Mouse (Mus musculus) ovary, postnatal 10 days (tissue): ENCODE measurements at regions not wholly inside any gene's neighbourhood (a gene's known extent, or its start where the extent isn't known, plus 50 kb on each side); places are given as distances from the start of the nearest gene placed in this dataset.

ENCODE experiments used
- DNase-seq: peaks from one replicate; pipeline ENCODE4 v3.0.0; 2022; ENCODE audit warnings: low spot score

DNA sequence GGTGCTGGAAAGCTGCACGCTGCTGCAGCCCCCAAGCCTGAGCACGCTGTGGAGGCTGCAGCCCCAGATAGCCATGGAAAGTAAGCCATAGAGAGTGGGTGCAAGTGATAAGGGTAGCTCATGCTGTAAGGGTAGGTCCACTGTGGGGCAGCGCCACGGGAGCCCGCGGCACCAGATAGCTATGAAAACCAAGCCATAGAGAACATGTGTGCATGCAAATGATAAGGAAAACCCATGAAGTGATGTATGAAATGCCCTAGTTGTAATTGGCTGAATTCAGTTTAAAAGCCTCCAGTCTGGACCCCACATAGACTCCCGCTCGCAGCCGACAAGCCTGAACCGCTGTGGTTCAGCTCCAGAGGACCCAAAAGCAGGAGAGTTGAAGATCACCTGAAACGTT, 58.8 kb upstream of the L3mbtl3 start:
- no peak for DNase-seq

DNA sequence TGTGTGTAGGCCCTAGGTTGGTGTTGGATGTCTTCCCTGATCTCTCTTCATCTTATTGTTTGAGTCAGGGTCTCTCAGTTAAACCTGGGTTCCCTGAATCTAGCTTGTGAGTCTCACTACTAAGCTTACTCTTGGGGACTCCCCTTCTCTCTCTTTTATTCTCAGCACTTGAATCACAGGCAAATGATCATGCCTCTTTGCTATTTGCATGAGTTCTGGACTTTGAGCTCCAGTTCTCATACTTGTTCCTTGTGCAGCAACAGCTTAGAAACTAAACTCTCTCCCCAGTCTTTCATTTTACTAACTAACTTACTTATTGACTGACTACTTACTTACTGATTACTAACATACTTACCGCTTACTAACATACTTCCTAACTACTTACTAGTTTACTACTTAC, 64.9 kb upstream of the L3mbtl3 start:
- DNase-seq = no peak

DNA sequence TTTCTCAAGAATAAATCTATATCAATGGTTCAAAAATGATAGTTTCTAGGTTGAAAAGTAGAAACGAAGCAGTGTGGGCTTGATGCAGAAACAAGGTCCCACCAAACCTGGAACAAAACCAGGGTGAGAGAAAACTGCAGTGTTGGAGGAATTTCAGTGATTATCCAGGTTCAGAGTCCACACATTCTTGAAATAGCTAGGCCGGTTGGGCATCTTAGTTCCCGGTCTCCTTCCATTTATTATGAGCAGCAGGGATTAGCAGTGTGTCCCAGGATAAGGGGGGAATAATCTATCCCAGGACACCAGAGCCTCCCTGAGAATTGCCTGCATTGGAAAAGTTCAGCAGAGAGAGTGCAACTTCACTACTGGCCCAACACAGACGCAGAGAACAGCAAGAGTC, 108.5 kb upstream of the L3mbtl3 start:
- DNase-seq = no peak

DNA sequence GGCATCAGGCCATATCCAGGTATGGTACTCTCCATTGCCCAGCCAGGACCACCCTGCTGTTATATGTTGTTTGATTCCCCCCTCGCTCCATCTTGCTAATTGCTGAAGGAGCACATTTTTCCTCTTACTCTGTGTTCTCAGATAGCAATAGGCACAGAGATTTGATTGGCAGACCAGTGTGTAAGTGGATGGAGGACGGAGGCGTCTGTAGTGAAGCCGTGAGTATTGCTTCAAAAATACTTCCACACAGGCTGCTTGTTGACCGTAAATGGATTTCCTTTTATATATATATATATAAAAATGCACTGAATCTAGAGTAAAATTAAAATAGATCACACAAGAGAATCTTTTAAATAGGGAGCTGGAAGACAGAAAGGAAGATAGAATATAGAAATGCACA, 115.6 kb upstream of the L3mbtl3 start:
- DNase-seq = no peak

DNA sequence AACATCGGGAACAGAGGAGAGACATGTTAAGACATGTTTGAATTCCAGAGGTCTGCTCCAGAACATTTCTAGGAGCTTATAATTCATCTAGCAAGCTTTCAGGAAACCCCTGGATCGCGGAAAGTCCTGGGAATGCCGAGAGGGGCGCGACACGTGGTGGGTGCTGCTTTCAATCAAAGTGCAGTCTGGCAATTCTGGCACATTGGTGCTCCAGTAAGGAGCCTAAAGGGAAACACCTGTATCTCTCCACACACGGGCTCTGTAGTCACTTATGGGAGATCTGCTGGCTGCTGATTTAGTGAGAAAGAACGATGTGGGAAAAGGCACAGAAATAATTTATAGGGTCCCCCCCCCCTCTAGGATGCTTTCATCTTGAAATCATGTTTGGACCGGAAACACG, 116.4 kb upstream of the L3mbtl3 start:
- DNase-seq = no peak

DNA sequence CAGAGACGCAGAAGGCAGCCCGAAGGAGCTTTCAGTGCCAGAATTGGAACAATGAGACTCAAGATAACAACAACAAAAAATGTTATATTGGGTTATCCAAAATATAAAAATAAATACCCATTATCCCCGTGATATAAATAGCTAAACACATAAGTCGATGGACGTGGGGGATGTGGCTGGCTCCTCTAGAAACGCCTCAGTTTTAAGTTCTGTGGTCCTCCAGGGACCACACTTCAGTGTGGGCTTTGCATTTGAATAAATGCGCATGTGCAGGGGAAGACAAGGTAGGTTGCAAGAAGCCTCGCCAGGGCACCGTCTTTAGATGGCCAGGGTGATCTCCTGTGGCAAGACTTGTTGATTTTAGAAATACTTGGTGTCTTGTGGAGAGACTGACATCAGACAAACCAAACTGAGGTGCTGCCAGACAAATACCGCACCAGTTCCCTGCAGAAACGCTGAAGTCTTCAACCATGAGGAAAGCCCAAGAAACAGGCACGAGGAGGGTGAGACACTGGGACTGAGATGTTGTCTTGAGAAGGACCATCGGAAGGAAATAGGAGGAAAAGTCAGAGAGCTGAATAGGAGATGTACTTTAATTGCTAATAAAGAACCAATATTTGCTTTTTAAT, 117.2 kb upstream of the L3mbtl3 start:
- no peak for DNase-seq

DNA sequence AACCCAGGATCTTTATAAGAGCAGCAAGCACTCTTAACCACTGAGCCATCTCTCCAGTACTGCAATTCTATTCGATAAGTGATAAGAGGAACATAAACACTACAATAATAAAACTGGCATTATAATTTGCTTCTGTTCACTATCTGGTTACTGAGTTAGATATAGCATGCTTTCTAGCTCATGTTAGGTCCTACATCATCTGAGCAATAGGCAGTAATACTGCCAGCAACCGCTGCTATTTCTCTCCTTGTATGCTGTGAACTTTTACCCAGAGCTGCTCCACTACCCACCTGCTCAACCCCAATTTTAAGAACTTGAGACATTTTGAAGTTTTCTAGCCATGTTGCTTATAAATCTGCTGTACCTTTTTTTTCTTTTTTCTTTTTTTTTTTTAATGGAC, 118.0 kb upstream of the L3mbtl3 start:
- DNase-seq = no peak

DNA sequence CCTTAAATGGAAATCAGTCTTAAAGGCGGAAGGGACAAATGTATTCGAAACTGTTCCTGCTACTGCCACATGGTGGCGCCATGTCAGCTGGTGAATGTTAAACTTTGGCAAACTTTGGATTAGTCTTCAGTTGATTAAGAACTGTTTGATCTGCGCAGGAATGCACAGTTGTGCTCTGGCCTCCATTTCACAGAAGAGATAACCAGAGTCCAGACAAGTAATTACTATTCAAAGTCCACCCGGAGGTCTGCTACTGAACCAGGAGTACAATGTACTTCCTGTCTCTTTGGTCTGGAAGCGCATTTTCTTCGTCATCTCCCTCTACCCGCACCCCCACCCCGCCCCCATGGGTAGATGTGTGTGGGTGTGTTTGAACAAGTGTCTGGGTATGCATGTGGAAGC, 118.6 kb upstream of the L3mbtl3 start:
- DNase-seq = no peak

DNA sequence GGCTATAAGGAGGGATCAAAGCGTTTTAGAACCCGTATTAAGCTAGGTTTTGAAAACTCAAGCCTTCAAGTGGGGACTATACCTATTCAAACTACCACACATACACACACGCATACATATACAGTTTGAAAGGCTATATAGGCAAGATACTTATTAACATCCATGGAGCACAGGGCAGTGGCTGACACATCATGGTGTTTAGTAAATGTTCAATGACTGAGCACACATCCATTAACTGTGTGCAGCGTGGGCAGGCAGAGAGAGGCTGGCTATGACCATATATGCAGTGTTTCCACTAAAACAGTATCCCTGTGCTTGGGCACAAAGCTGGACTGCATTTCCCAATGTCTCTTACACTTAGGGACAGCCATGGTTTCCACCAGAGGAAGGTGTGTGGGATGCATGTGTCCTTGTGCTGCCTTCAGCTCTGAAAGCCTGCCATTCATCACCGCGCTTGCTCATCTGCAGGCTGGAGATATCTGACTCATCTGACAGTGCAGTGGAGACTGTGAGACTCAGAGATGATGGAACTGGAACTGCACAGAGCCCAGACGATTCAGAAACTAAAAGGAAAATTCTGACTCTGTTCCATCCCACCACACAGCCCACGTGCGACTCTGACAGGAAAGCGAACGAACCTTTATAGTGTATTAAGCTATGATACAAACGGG, 124.6 kb upstream of the L3mbtl3 start:
- no peak for DNase-seq

DNA sequence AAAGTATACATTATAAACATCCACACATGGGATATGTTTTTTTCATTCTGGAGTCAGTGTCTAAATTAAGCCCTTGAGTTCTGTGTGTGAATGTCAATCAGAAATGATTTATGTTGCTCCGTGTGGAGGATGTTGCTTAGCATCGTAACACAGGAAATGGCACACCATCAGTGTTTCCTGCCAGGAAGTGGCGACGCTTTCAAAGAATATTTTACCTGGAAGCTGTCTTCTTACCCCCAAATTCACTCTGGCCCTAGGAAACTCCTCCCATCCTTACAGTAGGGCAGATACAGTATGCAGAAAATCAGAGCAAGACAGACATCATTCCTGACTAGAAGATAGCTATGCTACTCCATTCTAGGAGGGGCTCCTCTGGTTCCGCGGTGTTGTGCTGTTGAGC, 145.1 kb upstream of the L3mbtl3 start:
- no peak for DNase-seq

DNA sequence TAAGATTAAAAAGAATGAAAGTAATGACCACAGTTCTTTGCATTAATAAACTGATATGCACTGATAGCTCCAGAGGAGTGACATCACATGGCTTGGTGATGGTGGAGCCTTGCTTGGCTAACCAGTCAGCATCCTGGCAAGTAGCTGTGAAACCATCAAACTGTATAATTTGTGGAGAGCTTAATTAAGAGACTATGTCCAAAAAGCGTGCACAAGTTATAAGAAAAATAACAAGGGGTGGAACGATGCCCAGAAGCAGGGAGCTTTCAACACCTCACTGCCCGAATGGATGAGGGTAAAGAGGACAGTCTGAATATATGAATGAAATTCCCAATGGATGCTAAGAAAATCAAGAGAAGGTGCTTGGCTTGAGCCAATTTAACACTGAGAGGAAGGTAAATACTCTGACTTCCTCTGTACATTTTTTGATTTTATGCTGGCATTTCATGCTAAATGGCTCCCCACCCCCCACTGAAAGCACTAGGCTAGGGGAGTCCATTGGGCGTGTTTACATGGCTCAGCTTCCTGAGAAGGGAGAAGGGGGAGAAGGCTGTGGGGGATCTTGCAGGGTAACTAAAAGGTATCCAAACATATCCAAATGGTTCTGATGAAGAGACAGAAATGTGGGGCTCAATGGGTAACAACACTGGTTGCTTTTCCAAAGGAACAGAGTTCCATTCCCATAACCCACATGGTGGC, 150.2 kb upstream of the L3mbtl3 start:
- no peak for DNase-seq

DNA sequence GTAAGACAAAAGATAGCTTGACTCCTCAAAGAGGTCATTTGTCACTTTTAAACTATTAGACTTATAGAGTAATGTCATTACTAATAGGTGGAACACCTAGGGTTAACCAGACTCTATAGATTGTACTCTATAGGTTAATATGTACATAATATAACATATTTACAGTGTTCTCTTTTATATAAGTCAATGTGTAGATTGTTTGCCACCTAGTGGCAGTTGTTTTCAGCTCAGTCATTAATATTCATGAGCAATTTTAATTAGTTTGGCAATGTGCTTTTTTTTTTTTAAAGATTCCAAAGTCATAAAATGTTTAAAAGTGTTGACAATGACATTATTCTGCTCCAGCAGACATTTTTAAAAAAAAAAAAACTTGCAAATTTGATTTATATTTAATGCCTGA, 164.4 kb upstream of the L3mbtl3 start:
- no peak for DNase-seq

DNA sequence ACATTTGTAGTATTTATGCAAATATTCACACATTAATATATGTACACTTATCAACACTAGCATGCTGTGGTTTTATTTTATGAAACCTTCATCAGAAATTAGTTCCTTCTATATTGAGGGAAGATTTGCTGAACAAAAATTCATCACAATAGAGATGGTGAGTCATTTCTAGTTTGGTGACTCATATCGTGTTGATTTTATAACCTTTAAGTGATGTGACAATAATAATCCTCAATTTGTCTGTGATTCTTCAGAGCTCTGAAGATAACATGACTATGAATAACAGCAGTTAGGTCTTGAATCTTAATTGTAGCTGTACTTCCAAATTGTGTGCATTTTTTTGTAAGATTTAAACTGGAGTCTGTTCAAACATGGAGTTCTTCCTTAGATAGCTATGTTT, 168.3 kb upstream of the L3mbtl3 start:
- DNase-seq = no peak

DNA sequence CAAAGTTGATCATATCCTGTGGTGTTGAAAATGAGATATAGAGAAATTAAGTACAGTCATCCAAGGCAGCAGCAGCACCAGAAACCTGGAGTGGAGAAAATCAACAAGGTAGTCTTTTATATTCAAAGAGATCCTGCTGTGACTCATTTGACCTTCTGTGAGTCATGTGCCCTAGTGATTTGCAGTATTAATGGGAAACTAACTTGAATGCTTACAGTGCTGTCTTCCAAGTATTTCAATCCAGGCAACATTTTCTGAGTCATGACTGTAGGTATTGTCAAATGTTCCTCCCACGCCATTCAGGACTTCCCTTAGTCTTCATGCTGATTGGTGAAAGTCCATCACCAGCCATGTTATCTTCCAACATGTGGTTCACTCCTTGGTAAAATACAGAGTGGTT, 169.0 kb upstream of the L3mbtl3 start:
- no peak for DNase-seq

DNA sequence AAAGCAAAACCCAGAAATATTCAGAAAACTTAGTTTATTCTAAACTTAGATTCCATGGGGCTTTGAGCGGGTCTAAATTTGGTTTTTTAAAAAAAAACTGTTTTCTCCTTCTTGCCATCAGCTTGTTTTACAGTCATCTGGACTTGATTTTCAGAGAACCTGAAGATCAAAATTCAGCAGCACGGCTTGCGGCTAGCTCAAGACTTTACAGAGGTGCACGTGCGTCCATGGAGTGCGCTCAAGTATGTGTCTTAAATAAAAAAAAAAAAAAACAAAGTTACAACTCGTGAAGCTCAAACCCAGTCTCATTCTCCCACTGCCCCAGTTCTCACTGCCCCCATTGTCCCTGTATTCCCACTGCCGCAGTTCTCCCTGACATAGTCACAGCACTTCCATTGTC, 180.5 kb upstream of the L3mbtl3 start:
- DNase-seq = no peak

DNA sequence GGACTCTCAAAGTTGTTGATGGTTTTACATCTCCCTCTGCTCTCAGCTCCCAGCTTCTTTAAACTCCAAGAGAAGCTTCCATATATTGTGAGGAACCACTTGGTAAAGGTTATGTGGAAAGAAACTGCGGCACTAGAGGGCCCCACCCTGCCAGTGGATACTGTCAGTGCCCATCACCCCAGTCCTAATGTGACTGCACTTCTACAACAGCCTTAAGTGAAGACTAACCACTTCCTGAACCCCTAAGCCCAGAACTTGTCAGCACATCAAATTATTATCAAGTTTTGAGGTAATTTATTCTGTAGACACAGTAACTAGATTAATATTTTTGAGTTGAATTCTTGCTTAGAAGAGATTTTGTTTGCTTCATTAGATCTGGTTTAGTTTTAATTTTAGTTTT, 182.3 kb upstream of the L3mbtl3 start:
- no peak for DNase-seq

DNA sequence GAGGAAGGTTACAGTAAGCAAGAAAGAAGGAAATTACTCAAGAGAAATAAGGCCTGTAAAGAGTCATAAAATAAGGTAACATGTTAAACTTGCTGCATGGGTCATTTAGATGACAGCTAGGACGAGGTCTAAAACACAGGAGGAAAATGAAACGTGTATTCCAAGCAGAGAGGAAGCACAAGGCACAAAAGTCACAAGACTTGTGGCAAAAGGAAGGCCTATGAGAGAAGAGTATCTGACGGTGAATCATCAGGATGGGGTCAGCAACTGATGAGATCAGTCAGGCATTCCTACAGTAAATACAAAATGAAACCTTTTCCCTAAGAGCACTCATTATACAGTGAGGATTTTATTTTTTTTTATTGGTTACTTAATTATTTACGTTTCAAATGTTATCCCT, 183.6 kb upstream of the L3mbtl3 start:
- no peak for DNase-seq

DNA sequence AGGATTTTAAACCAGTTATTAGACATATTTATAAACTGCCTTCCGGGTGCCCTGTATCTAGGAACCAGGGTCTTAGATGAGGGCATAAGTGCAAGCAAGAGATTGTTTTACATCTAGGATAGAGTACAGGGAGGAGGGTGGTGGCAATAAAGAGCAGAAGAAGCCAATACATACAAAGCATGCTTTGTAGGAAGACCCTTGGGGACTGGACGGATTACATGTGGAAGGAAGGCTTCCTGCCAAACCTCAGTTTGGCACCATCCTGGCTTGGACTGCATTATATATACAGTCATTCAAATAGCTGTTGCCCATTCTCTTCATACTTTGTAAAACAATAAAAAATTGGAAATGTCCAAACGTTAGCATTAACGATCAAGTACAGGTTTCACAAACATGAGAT, 184.7 kb upstream of the L3mbtl3 start:
- DNase-seq = no peak

DNA sequence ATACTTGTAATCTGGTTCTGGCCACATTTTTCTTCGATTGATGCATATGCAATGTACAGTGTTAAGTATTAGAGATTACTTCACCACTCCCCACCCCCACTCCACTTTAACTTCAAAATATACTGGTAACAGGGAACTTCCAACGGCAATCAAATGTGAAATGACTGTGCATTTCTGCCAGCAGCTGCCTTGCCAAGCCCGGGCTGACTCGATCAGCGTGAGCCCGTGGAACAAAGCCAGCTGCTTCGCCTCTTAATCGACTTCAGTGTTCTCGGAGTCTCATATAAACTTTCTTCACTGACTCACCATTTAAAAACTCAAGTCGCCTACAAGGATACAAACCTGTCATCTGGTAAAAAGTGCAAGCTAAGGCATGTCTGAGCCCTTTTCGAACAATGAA, 188.7 kb upstream of the L3mbtl3 start:
- DNase-seq = peak; percentile 15

DNA sequence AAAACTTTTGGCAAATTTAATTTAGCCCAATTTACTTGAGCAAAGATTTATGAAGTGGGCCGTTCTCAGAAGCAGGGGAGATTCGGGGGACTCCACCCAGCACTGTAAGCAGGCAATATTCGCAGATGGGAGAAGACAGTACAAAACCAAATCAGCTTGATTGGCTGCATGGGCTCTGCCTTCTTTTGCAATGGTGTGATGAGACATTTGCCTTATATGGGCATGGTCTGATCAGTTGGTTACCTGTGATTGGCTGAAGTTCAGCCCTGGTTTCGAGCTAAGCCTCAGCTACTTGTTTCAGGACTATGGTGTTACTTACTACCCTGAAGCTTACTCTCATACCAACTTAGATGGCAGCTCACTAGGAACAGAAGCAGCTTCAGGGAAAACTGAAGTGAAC, 185.6 kb upstream of the Arhgap18 start:
- DNase-seq = no peak

DNA sequence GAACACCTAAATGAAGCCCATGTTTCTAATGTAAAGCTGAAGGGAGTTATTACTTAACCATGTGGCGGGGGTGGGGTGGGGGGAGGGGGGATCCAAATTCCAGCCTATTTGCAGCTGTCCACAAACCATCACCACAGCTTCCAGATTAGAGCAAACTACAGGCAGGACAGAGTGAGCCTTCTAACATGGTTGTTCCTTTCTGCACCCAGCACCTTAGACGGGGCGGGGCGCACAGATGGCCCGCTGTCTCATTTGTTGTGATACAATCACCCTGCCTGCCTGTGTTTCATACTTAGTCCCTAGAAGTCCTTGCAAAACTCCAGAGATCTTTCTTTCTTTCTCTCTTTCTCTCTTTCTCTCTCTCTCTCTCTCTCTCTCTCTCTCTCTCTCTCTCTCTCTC, 182.8 kb upstream of the Arhgap18 start:
- DNase-seq = no peak

DNA sequence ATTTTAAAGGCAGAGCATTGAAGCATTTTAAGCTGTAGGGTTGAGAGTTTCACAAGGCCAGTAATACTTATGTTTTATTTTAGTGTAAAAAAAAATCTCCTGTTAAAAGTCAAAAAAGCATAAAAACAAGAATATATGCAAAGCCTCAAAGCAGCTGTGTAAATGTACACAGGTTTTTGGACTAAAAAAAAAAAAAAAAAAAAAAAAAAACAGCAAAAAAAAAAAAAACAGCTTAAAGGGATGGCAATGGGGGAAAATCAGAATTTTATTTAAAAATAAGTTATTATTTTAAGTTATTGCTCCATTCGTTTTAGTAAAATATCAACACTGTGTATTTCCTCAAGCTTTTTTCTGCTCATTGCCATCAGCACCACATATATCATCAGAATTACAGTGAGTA, 181.8 kb upstream of the Arhgap18 start:
- DNase-seq = no peak

DNA sequence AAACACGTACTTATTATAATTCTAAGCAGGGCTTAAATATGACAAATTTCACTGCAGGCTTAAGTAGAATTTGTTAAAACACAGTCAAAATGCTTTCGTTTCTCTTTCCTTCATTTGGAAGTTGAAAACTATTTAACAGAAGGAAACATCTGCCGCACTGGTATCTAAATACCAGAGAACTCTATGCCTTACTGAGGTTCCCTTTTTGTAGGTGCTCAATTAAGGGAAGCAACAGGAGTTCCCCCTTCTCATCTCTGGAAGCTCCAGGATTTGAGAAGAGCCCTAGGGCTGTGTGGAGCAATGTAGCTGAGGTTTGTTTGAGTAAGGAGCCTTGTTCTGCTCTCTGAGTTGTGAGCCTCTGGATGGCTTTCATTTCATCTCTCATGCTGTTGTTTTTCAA, 177.1 kb upstream of the Arhgap18 start:
- DNase-seq = no peak

DNA sequence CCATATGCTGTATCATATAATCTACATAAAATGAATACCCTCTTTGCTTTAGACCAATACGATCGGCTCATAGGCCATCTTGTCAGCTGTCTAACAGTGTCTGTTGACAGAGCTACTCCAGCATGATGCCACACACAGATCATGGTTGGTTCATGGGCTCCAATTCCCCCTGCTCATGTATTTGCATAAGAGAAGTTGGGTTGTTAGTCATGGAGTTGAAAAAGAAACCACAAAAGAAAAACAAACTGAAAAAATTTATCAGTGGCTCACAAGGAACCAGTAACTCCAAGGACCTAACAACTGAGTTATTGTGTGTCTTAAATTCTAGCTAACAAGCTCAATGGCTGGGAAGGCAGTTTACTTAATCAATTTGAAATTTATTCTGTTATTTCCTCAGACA, 176.1 kb upstream of the Arhgap18 start:
- no peak for DNase-seq
